ENCODE assay signal across 7 mouse cellular contexts in genomic region chr8:121751407-121751806, GRCm38 (mm10). TPM values are rescaled to one million over a fixed set of nuclear protein-coding genes. Genes with fewer than 3 reads are reported as not detected.
DNase-seq lines count a peak whose midpoint lies in the region; ATAC-seq and TF ChIP-seq lines count a peak whose summit lies in the region.

No protein-coding gene starts in this region.

- H3K27ac ChIP-seq in layer of hippocampus, adult 2 months, result no peak overlapping the region
- no peak overlapping the region for H3K27ac ChIP-seq in limb, embryonic 14.5 days (replicated peaks; ENCODE audit: low read depth, low read length)

- 0 out of 2 replicates have a peak, but pooled peaks cover 5% of the 10 kb centered on the region for H3K9me3 ChIP-seq in limb, embryonic 14.5 days (ENCODE audit: control insufficient read depth, low read length)

- no peak for TF ChIP-seq POLR2A in limb, embryonic 14.5 days (IDR thresholded peaks at IDR 0.05; ENCODE audit: borderline replicate concordance, extremely low read depth, insufficient read depth, insufficient read length)

- peak; percentile 30 to 73 for DNase-seq in layer of hippocampus, adult 2 months (ENCODE audit: low spot score in 2 of 2)
- no peak for DNase-seq in layer of hippocampus, postnatal 36 days
- DNase-seq in MN1 (ENCODE audit: low spot score), result peak; percentile 89
- DNase-seq in brain, adult 2 months (ENCODE audit: low read depth, low spot score), result peak; percentile 78
- peak; percentile 54 to 65 for DNase-seq in frontal cortex, postnatal 25 days (ENCODE audit: low spot score in 2 of 2)
- peak; percentile 5 for DNase-seq in limb, embryonic 14.5 days (ENCODE audit: low spot score)
- DNase-seq in retina, adult 2 months (ENCODE audit: low read depth, low spot score), result peak; percentile 36

- peak; percentile 91 for TF ChIP-seq CTCF in layer of hippocampus, adult 2 months (conservative IDR thresholded peaks at IDR 0.05)

- ATAC-seq in limb, embryonic 14.5 days (ENCODE audit: low FRiP score, low read depth), result no peak

- H3K4me3 ChIP-seq in layer of hippocampus, adult 2 months, result no peak overlapping the region
- no peak overlapping the region for H3K4me3 ChIP-seq in limb, embryonic 14.5 days (replicated peaks; ENCODE audit: low read length)

- no peak overlapping the region for H3K9ac ChIP-seq in limb, embryonic 14.5 days (ENCODE audit: low read depth, low read length, severe bottlenecking)

- WGBS in limb, embryonic 14.5 days, result 9% methylated on average over 3 of the region's 3 CpGs

- H3K36me3 ChIP-seq in limb, embryonic 14.5 days (ENCODE audit: control insufficient read depth, insufficient read depth, low read length), result no peaks in the 10 kb centered on the region

- 0 out of 2 replicates have a peak, but pooled peaks cover 6% of the 10 kb centered on the region for H3K27me3 ChIP-seq in limb, embryonic 14.5 days (ENCODE audit: control insufficient read depth, insufficient read depth, low read length)

- H3K4me1 ChIP-seq in limb, embryonic 14.5 days (ENCODE audit: control insufficient read depth, insufficient read depth, low read length), result no peaks in the 10 kb centered on the region

- no peak overlapping the region for H3K4me2 ChIP-seq in limb, embryonic 14.5 days (replicated peaks; ENCODE audit: low read depth, low read length, severe bottlenecking)

RNA-seq across cellular contexts. Expression of gene Jph3, which starts 22.0 kb away (rescaled TPM):
- 100 to 1,000 TPM; 318 to 346 TPM for total RNA-seq in layer of hippocampus, adult 2 months (2021)
- total RNA-seq in layer of hippocampus, postnatal 36 days (2021), result 100 to 1,000 TPM; 310 to 313 TPM
- polyA plus RNA-seq in limb, embryonic 14.5 days (2012; rRNA removed), result 0.25 and 0.36 TPM in 2 replicates
- polyA plus RNA-seq in limb, embryonic 14.5 days (2014; fragmentation: Nextera tagmentation; extraction: Ambion mirVana), result 0.19 and 0.77 TPM in 2 replicates

Comparison
In these comparisons a context has a peak if more than half of its experiments do, and no peak if none do; other contexts are left out.
1. DNase-seq: peak in layer of hippocampus, adult 2 months (2 of 2), MN1 (single experiment), brain, adult 2 months (single experiment), frontal cortex, postnatal 25 days (2 of 2), limb, embryonic 14.5 days (single experiment) and retina, adult 2 months (single experiment); none in layer of hippocampus, postnatal 36 days (0 of 2).